Mouse (Mus musculus): Measurements from ENCODE around the gene Nrcam. TPM values are rescaled to one million over a fixed set of nuclear protein-coding genes. Genes with fewer than 3 reads are reported as not detected.

Nrcam gene
- total RNA-seq, 1 experiment from 2014 or later = not detected

DNA sequence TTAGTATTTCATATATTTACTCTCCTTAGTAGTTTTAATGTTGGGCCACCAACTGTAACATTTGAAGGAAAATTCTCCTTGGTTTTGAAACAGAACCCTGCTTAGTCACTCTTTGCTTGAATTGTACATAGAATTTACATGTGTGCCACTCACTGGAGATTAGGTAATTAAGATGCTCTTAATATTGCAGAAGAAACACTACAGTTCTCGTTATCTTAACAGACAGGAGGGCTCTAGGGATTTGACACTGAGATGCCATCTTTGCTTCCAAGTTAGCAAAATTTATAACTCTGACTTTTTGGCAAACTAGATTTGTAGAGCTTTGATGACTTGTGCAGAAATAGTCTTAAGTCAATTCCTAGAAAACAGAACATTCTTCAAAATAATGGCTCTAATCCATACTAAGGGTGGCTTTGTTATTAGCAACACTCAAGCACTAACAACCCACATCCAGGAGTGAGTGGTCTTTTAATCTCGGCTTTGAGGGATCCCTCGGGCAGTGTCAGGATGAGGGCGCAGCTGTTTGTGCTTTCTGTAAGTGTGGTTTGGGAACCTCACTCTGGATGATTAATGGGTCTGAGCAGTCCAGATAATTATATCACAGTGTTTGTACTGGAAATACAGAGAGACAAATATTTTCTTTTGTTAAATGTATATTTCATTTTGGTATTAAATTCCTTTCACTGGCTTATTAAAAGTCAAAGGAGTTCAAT lies 93.6 kb downstream of the Nrcam start:
- no peak for ATAC-seq (replicated peaks; ENCODE audit: insufficient number of reproducible peaks, low FRiP score, low TSS enrichment, poor library complexity, severe bottlenecking)

DNA sequence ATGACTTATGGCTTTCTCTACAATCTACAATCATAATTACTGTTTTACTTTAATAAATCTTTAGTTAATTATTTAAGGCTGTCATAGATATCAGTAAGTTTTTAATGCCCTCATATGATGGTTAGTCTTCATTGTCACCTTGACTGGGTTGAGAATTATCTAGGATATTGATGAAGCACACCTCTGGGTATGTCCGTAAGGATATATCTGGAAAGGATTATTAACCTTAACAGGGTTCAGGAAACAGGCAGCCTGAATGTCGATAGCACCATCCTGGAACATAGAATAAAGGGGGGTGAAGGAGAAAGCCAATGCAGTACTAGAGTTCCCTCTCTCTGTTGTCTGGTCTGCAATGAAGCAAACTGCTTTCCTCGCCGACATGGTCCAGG lies 94.2 kb downstream of the Nrcam start:
- no peak for ATAC-seq (replicated peaks; ENCODE audit: insufficient number of reproducible peaks, low FRiP score, low TSS enrichment, poor library complexity, severe bottlenecking)

DNA sequence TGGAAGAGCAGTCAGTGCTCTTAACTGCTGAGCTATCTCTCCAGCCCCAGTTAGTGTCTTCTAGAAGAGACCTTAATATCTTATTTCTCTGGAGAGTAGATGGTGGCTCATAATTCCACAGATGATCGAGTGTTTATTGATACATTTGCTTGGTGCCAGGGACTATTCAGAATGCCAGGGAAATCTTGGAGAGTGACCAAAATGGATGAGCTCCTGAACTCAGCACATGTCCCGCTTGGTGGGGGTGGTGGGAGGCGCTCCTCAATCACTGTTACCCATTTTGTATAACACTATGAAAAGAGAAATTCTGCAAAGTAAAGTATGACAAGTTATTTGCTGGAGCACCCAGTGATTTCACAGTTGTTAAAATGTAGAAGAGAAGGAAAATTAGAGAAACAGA lies 95.3 kb downstream of the Nrcam start:
- no peak for ATAC-seq (replicated peaks; ENCODE audit: insufficient number of reproducible peaks, low FRiP score, low TSS enrichment, poor library complexity, severe bottlenecking)

DNA sequence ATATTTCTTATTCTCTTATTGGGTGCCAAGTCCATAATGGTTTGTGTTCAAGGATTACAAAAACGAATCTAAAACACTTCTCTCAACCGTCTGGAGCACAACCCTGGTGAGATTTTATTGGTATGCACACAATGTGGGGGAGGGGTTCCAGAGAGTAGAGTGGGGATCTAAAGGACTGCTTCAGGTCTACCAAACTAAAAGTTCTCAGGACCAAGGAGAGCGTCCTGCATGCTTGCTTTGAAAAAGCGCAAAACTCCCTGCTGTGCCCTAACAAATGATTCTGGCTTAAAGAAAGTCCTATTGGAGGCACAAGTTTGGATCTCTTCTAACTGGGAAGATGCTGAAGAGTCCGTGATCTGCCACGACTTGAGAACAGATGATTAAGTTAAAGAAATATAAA lies 96.4 kb downstream of the Nrcam start:
- ATAC-seq (replicated peaks; ENCODE audit: insufficient number of reproducible peaks, low FRiP score, low TSS enrichment, poor library complexity, severe bottlenecking) = no peak

DNA sequence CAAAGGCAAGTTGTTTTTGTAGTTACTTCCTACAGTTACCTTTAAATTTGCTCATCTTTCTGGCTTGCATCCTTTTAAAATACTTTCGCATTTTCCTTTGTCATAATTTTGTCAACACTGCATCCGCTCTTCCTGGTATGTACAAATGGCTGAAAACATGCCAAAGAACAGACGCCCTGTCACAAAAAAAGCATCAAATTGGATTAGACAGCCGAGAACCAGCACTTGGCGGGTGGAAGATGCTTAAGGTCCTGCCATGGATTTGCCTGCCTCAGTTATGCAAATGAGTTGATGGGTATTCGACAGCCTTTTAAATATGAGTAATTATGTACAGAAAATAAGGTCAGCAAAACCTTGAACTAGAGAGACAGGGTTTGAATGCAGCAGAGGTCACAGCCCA lies 101.7 kb downstream of the Nrcam start:
- ATAC-seq (replicated peaks; ENCODE audit: insufficient number of reproducible peaks, low FRiP score, low TSS enrichment, poor library complexity, severe bottlenecking) = no peak

DNA sequence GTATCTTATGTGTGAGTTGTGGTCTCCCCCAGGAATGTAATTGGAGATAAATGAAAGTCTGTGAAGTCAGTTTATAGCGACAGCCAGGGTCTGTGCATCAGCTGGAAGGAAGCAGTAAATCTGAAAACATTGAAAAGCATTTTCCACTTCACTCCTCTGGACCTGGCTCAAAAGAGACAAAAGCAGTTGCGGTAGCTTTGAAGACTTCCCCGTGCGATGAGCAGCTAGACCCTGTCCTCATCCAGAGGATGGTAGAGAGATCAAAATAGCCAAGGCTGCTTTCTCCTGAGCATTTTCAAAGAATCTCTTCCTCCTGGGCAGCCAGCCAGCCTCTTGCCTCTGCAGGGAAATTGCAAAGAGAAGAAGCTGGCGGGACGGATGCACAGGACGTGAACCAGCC lies 102.3 kb downstream of the Nrcam start:
- ATAC-seq (replicated peaks; ENCODE audit: insufficient number of reproducible peaks, low FRiP score, low TSS enrichment, poor library complexity, severe bottlenecking) = no peak

DNA sequence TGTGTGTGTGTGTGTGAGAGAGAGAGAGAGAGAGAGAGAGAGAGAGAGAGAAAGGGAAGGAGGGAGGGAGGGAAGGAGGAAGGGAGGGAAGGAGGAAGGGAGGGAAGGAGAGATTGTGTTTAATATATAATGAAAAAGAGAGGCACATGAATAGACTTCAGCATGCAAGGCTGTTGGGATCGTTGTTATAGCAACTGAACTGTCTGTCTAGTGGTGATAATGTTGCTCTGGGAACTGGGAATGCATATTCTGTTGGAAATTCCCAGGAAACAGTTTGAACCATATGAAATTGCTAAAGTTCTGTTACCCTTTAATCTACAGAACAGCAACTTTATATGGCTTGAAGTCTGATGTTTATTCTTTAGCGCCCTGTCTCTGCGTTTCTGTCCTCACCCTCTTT lies 104.0 kb downstream of the Nrcam start:
- ATAC-seq (replicated peaks; ENCODE audit: insufficient number of reproducible peaks, low FRiP score, low TSS enrichment, poor library complexity, severe bottlenecking) = no peak

DNA sequence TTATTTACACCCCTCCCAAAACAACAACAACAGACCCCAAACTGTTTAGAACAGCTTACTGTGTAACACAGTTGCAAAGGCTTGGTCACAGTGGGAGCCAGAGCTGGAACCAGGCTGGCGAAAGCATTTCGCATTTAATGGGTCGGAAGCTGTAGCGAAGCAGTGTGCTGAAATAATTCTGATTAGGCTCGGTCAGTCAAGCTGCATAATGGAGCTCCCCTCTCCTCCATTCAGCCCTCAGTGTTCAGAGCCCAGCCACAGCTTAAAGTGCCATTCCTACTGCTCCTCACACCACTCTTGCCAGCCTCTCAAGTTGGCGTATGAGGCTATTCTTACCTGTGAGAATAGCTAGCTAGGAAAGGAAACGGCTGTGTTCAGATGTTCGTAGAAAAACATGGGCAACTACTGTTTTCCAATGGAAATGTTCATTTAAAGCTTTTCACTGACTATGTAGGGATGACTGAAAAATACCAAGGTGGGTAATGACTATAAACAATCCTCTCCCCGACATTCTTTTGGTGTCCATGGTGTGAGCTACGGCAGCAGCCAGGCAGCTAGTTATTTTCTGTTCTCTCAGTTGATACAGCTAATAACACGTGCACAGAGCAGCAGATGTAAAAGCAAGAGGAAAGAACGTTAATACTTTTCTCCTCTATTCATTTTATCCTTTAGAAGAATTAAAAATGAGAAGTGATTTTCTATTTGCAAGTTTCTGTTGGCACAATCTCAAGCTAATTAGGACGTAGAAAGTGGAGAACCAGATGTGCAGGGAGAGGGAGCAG lies 108.6 kb downstream of the Nrcam start:
- ATAC-seq (replicated peaks; ENCODE audit: insufficient number of reproducible peaks, low FRiP score, low TSS enrichment, poor library complexity, severe bottlenecking) = no peak

DNA sequence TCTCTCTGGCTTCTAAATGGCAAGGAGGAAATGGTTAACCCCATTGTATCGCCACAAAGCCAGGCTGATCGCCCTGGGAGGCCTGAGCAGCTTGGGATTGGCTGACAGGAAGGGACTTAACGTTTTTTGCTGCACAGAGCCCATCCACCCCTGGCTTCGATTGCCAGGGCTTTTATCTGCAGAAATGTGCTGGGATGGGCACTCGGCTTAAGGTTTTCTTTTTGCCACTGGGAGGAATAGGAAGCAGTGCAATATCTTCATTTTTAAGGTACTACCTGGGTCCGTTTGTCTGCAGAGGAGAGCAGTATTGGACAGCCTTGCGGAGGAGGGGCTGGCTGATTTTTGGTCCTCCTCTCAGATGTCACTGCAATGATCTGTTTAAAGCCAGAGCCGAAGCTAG lies 110.2 kb downstream of the Nrcam start:
- no peak for ATAC-seq (replicated peaks; ENCODE audit: insufficient number of reproducible peaks, low FRiP score, low TSS enrichment, poor library complexity, severe bottlenecking)

DNA sequence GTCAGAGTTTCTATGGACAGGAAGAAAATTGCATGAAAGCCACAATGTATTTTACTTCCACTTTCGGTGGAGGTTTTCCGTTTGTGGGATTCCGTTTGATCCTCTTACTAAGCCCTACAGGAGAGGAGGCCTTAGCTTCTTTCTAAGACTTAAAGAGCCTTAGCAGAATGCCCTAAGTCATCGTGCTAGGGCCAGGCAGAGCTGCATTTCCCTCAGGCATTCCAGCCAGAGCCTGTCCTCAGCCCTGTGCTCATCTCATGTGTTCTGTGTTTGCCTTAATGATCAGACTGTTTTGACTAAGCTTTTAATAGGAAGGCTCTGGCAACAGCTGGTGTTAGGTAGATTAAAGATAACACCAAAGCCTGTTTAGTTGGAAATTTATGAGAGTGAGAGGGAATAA lies 111.5 kb downstream of the Nrcam start:
- ATAC-seq (replicated peaks; ENCODE audit: insufficient number of reproducible peaks, low FRiP score, low TSS enrichment, poor library complexity, severe bottlenecking) = no peak

DNA sequence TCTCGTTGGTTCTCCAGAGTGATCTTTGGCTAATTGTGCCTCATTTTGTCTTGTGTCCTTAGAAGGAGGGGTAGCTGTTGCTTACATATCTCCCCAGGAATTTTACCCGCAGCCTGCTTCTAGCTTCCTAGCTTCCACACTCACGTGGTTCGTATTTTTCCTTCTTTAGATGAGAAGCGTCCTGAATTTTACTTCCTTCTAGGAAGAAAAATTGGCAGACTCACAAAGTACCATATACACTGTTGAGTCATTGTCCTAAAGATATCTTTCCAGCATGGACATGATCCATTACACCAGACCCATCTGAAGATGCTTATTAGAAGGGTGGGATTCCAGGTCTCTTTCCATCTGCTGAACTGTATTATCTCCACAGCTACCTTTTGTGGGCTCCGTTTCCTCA lies 122.2 kb downstream of the Nrcam start:
- no peak for ATAC-seq (replicated peaks; ENCODE audit: insufficient number of reproducible peaks, low FRiP score, low TSS enrichment, poor library complexity, severe bottlenecking)

DNA sequence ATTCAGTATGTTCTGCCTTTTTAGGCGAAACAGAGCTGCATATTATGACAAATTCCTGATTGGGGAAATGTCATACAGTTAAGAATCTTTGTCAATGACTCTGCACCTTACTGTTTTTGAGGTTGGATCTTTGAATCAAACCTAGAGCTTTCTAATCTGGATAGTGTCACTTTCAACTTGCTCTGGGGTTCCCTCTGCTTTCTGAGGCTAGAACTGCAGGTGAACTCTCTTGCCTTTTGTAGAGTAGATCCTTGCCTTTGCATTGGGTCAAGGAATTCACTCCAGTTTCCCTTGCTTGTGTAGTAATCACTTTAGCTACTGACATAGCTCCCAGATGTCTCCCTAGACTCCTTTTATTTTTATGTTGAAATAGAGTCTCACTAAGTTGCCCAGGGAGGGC lies 123.1 kb downstream of the Nrcam start:
- no peak for ATAC-seq (replicated peaks; ENCODE audit: insufficient number of reproducible peaks, low FRiP score, low TSS enrichment, poor library complexity, severe bottlenecking)

DNA sequence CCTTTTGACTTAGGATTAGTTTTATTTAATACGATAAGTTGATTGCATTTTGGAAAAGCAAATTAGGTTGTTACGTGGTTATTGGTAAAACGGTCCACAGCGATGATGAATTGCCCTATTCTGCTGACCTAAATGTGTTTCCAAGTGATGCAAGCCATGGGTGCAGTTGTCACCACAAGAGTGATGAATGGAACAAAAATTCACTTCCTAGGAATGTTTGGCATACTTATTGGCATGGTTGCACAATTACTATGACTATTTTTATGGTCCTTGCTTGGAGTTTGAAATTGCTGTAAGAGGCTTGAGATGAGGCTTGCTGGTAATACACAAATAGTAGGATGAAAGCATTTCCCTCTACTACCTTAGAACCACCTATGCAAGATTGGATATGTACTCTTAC lies 125.1 kb downstream of the Nrcam start:
- no peak for ATAC-seq (replicated peaks; ENCODE audit: insufficient number of reproducible peaks, low FRiP score, low TSS enrichment, poor library complexity, severe bottlenecking)

DNA sequence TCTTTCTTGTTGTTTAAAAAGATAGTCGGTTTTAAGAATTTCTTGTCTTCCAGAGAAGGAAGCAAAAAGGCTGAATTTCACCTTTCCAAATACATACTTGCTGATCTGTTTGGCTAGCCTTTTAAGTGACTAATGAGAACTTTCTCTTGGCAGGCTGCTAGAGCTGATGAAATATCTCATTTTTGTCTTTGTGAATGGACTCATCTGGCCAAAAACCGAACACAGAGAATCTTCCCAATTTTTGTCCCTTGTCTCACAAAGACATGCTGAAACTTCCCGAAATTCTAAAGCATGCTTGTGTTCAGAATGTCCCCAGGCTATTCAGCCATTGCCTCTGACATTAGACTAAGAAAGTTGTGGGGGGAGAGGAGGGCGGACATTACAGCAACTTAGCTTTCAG lies 129.3 kb downstream of the Nrcam start:
- no peak for ATAC-seq (replicated peaks; ENCODE audit: insufficient number of reproducible peaks, low FRiP score, low TSS enrichment, poor library complexity, severe bottlenecking)

DNA sequence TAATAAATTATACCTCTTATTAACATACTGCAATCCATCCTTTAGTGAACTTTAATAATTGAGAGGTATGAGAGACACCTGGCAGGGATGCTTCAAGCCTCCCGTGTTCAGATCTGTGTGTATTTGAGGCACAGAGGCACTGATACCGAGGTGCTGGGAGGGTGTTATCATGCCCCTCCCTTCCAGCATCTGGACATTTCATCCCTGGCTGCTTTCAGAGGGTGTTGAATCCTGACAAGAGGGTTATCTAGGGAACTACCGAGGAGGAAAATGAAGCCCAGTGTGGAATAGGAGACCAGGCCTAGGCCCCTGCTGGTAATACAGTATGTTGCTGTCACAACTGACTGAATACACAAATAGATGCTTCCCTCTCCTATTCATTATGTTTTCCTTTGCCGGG lies 133.8 kb downstream of the Nrcam start:
- ATAC-seq (replicated peaks; ENCODE audit: insufficient number of reproducible peaks, low FRiP score, low TSS enrichment, poor library complexity, severe bottlenecking) = no peak

DNA sequence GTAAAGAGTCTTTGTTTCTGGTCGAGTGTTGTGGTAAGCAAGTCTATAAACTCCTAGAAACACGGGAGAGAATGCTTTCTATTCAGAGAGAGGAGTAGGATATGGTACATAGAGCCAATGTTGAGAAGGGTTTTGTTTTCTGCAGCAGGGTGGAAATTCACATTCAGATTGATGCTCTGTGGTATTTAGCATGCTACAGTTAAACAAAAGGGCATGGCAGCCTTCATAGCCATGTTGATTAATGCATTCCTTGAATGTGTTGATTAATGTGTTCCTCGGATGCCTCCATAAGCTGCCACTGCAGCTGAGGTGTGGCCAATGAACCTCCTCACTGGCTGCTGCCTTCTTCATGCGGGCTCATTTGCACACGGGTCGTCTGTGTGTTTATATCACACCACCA lies 134.3 kb downstream of the Nrcam start:
- no peak for ATAC-seq (replicated peaks; ENCODE audit: insufficient number of reproducible peaks, low FRiP score, low TSS enrichment, poor library complexity, severe bottlenecking)

DNA sequence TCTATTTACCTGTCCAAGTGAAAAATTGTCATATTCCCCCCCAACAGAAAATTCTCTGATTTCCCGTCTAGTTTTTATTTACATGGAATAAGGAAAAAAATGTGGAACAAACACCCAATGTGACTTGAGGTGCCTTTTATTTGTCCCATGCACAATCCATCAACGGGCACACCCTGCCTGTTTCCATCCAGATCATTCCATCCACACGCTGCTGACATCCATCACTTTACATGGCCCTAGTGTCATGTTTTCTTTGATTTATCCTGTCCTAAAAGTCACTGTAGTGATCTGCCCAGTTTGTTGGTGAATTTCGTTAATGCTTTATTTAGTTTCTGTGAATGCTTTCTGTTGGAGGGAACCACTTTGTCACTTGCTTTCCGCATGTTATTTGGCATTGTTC lies 142.4 kb downstream of the Nrcam start:
- no peak for ATAC-seq (replicated peaks; ENCODE audit: insufficient number of reproducible peaks, low FRiP score, low TSS enrichment, poor library complexity, severe bottlenecking)

DNA sequence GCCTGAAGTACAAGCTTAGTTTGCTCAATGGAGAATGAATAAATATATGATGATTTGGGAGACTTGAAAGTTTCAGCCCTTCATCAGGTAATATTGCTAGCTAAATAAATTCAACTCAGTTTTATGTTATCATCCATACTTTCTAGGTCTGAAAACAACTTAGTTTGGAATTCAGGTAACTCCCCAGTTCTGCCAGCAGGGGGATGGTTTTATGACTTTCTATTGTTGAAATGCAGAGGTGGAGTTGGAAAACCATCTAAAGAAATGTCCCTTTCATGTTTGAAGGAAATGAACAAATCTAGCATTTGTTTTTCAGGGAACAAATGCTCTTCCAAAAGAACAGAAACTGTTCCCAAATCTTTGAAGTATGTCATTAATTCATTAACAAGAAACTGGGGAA lies 146.7 kb downstream of the Nrcam start:
- no peak for ATAC-seq (replicated peaks; ENCODE audit: insufficient number of reproducible peaks, low FRiP score, low TSS enrichment, poor library complexity, severe bottlenecking)

DNA sequence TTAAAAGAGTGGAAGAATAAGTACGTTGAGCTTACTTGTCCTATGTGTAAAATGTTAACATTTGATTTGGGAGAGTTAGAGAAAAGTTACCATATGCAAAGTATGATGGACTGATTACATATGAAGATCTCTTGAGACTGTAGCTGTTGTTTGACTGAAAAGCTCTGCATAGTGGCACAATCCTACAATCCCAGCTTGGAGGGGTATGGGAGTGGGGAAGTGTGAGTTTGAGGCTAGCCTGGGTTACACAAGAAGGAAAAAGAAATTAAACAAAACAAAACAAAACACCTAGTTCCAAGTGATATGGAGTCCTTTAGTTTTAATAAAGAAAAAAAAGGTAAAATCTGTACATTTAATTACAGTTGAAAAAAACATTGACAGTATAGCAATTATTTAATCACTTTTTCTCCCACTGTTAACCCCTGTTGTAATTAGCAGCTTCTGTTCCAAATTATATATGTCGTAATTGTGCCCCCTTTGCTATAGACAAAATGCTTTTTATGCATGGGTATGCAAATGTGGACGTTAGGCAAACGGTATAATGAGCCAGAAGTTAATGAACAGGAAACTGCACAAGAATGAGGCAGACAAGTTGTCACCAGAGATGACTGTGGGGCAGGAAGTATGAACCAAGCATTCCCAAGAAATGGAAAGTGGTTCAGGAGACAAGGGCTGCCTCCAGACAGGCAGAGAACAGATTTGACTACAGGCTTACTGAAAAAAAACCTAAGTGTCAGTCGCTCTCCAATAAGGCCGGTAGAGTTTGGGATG lies 150.8 kb downstream of the Nrcam start:
- no peak for ATAC-seq (replicated peaks; ENCODE audit: insufficient number of reproducible peaks, low FRiP score, low TSS enrichment, poor library complexity, severe bottlenecking)

DNA sequence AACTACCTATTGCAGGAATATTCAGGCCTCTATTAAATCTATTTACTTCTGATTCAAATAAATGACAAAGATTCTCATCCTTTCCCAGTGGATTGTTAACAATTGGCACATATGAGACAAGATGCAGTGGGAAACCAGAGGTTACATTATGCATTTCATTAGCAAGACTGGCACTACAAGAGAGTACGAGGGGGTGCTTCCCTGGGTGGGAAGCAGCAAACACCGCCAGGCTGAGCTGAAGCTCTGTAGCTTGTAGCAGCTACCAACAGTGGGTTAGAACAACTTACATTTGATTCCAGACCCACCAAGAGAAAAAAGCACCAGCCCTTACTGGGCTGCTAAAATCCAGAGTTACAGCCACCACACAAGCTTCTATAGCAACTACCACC lies 151.3 kb downstream of the Nrcam start:
- no peak for ATAC-seq (replicated peaks; ENCODE audit: insufficient number of reproducible peaks, low FRiP score, low TSS enrichment, poor library complexity, severe bottlenecking)
